Mouse (Mus musculus) G1E-ER4 (cell line): ENCODE measurements around the gene Pitpna. TPM values are rescaled to one million over a fixed set of nuclear protein-coding genes. Genes with fewer than 3 reads are reported as not detected.

Experiments
- GATA1 ChIP-seq: IDR thresholded peaks from one replicate; pipeline ENCODE4 v1.8.0; 2012; ENCODE audit warnings: low read length, inconsistent platforms
- polyA plus RNA-seq: library from polyadenylated mRNA; stranded (reverse); fragments of >175 nt; gene quantifications from 2 replicates; pipeline ENCODE4 v1.2.3, GENCODE M21; 2012

Pitpna gene
- polyA plus RNA-seq, 1 experiment: 46.7 TPM

GRCm38 (mm10) chr11:75559870-75560504 lies 27.9 kb upstream of the Pitpna start:
- no peak for TF ChIP-seq GATA1

GRCm38 (mm10) chr11:75560530-75561409 lies 27.1 kb upstream of the Pitpna start:
- no peak for TF ChIP-seq GATA1

GRCm38 (mm10) chr11:75561410-75561791 lies 26.5 kb upstream of the Pitpna start:
- TF ChIP-seq GATA1: no peak

GRCm38 (mm10) chr11:75562840-75563239 lies 25.1 kb upstream of the Pitpna start:
- TF ChIP-seq GATA1: no peak

GRCm38 (mm10) chr11:75563851-75564548 lies 23.9 kb upstream of the Pitpna start:
- no peak for TF ChIP-seq GATA1

- TF ChIP-seq GATA1: no peak
Observed at GRCm38 (mm10) chr11:75565849-75566248, 22.0 kb upstream of the Pitpna start.

GRCm38 (mm10) chr11:75566276-75567196 lies 21.4 kb upstream of the Pitpna start:
- TF ChIP-seq GATA1: no peak

- peak; percentile 16 for TF ChIP-seq GATA1
Observed at GRCm38 (mm10) chr11:75567346-75568114, 20.4 kb upstream of the Pitpna start.

- no peak for TF ChIP-seq GATA1
Observed at GRCm38 (mm10) chr11:75568115-75568511, 19.8 kb upstream of the Pitpna start.

GRCm38 (mm10) chr11:75568962-75569361 lies 18.9 kb upstream of the Pitpna start:
- TF ChIP-seq GATA1: no peak

- no peak for TF ChIP-seq GATA1
Observed at GRCm38 (mm10) chr11:75570375-75571125, 17.3 kb upstream of the Pitpna start.

GRCm38 (mm10) chr11:75571126-75571990 lies 16.5 kb upstream of the Pitpna start:
- no peak for TF ChIP-seq GATA1
